Mouse (Mus musculus): ENCODE measurements around the gene Stra6l. TPM values are rescaled to one million over a fixed set of nuclear protein-coding genes. Genes with fewer than 3 reads are reported as not detected.

The Stra6l gene
- 0.07 and 0.16 TPM in 2 replicates for polyA plus RNA-seq (2016; fragmentation: Nextera tagmentation; extraction: Ambion mirVana)

- WGBS, result 83% methylated on average over 10 of the region's 10 CpGs
- no peak for DNase-seq (ENCODE audit: extremely low spot score, low spot score)
- Histone ChIP-seq H3K9me3 (no peaks in the 10 kb centered on the region), H3K4me3 (no peak within 1 kb of the TSS), H3K27me3 (ENCODE audit: poor library complexity, severe bottlenecking) (peaks cover 48% of the 10 kb centered on the region), H3K36me3 (replicated peaks) (no peaks in the 10 kb centered on the region), H3K27ac (0 out of 2 replicates have a peak within 1 kb of the TSS, but pooled peaks have one; percentile 4), H3K4me1 (peaks cover 42% of the 10 kb centered on the region)
Observed at GRCm38 (mm10) chr4:45848109-45848824, at the start of gene Stra6l. Gene Stra6l, plus strand, starts transcription at chr4:45848664.

DNA sequence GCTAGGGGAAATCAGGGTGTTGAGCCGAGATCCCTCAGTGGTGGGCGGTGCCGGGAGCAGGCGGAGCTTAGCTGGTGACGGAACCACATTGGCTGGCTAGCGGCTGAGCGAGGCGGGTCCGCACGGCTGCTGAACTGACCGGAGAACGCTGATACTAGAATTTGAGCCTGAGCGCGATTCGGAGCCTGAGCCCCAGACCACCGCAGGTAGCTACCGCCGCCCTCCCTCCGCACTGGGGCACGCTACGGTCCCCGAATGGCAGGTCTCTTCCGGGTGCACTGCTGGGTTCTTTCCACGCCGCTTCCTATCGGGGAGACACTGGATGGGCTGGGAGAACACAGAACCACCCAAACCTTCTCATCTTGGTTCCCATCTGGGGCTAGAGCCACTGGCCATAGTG is 49.5 kb upstream of the Stra6l start, which contains the start of gene Aldh1b1:
Aldh1b1 (plus strand) TSS at position 59 of the 400 bp plus-strand sequence.
- peak within 1 kb of the TSS; percentile 75 for H3K27ac ChIP-seq
- peaks cover 16% of the 10 kb centered on the region for H3K36me3 ChIP-seq (replicated peaks)
- H3K9me3 ChIP-seq, result no peaks in the 10 kb centered on the region; the same call in 1 of the 2 replicates
- H3K4me3 ChIP-seq, result peak within 1 kb of the TSS; percentile 55
- H3K4me1 ChIP-seq, result peaks cover 30% of the 10 kb centered on the region
- peak; percentile 81 for DNase-seq (ENCODE audit: extremely low spot score, low spot score)
- under 1% methylated on average over 26 of the region's 26 CpGs for WGBS
- peaks cover 23% of the 10 kb centered on the region for H3K27me3 ChIP-seq (ENCODE audit: poor library complexity, severe bottlenecking)

DNA sequence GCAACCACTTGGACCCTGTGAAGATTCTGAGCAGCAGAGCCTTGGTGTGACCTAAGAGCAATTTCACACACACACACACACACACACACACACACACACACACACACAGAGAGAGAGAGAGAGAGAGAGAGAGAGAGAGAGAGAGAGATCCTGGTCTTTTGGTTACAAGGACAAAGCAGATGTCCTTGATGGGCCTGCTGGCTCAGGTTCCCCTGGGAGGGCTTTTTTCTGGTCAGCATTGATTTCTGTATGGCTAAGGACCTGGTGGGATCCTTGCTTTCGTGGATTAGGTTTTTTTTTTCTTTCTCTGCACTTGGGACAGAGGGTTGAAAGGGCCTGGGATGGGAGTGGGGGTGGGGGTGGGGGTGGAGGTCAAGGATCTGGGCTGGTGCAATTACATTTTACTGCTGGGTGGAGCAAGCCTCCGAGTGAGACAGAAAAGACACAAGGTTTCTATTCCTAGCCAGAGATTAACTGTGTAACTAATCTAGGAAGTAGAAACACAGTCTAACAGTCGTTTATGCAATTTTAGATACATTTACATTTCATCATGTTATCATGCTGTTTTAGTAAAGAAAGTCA is 48.4 kb upstream of the Stra6l start:
- peaks cover 27% of the 10 kb centered on the region for H3K4me1 ChIP-seq
- H3K27me3 ChIP-seq (ENCODE audit: poor library complexity, severe bottlenecking), result peaks cover 23% of the 10 kb centered on the region
- 47% methylated on average over 3 of the region's 3 CpGs for WGBS
- H3K4me3 ChIP-seq, result no peak overlapping the region
- H3K27ac ChIP-seq, result no peak overlapping the region
- no peaks in the 10 kb centered on the region; the same call in 1 of the 2 replicates for H3K9me3 ChIP-seq
- DNase-seq (ENCODE audit: extremely low spot score, low spot score), result no peak
- H3K36me3 ChIP-seq (replicated peaks), result peaks cover 18% of the 10 kb centered on the region

- DNase-seq (ENCODE audit: extremely low spot score, low spot score), result no peak
- peaks cover 22% of the 10 kb centered on the region for H3K4me1 ChIP-seq
- 93% methylated on average over 14 of the region's 14 CpGs for WGBS
- H3K27ac ChIP-seq, result no peak overlapping the region
- no peaks in the 10 kb centered on the region; the same call in 1 of the 2 replicates for H3K9me3 ChIP-seq
- no peak overlapping the region for H3K4me3 ChIP-seq
- H3K36me3 ChIP-seq (replicated peaks), result peaks cover 25% of the 10 kb centered on the region
- H3K27me3 ChIP-seq (ENCODE audit: poor library complexity, severe bottlenecking), result peaks cover 9% of the 10 kb centered on the region
Observed at GRCm38 (mm10) chr4:45802900-45803299, 45.6 kb upstream of the Stra6l start.

- 35% methylated on average over 7 of the region's 7 CpGs for whole genome bisulfite sequencing
Observed at GRCm38 (mm10) chr4:45808034-45808433, 40.4 kb upstream of the Stra6l start.

GRCm38 (mm10) chr4:45811250-45811649 is 37.2 kb upstream of the Stra6l start:
- H3K4me3 ChIP-seq, result no peak overlapping the region
- 18% methylated on average over 8 of the region's 8 CpGs for WGBS
- no peak overlapping the region for H3K27ac ChIP-seq
- peaks cover 81% of the 10 kb centered on the region for H3K36me3 ChIP-seq (replicated peaks)
- H3K4me1 ChIP-seq, result peaks cover 31% of the 10 kb centered on the region
- DNase-seq (ENCODE audit: extremely low spot score, low spot score), result no peak
- H3K27me3 ChIP-seq (ENCODE audit: poor library complexity, severe bottlenecking), result peaks cover 4% of the 10 kb centered on the region; the same call in 1 of the 2 replicates
- no peaks in the 10 kb centered on the region for H3K9me3 ChIP-seq

More at GRCm38 (mm10) chr4:45808034-45808433, 40.4 kb upstream of the Stra6l start:
- H3K4me3 ChIP-seq, result no peak overlapping the region
- no peak overlapping the region for H3K27ac ChIP-seq
- H3K4me1 ChIP-seq, result peaks cover 19% of the 10 kb centered on the region
- H3K9me3 ChIP-seq, result no peaks in the 10 kb centered on the region; the same call in 1 of the 2 replicates
- peaks cover 4% of the 10 kb centered on the region; the same call in 1 of the 2 replicates for H3K27me3 ChIP-seq (ENCODE audit: poor library complexity, severe bottlenecking)
- H3K36me3 ChIP-seq (replicated peaks), result peaks cover 63% of the 10 kb centered on the region
- no peak for DNase-seq (ENCODE audit: extremely low spot score, low spot score)

- H3K36me3 ChIP-seq (replicated peaks), result peaks cover 51% of the 10 kb centered on the region
- H3K4me3 ChIP-seq, result no peak overlapping the region
- H3K9me3 ChIP-seq, result no peaks in the 10 kb centered on the region
- 24% methylated on average over 7 of the region's 7 CpGs for WGBS
- H3K27ac ChIP-seq, result peak overlapping the region; percentile 64; the same call in 1 of the 2 replicates
- peaks cover 13% of the 10 kb centered on the region for H3K27me3 ChIP-seq (ENCODE audit: poor library complexity, severe bottlenecking)
- peak; percentile 68 for DNase-seq (ENCODE audit: extremely low spot score, low spot score)
- H3K4me1 ChIP-seq, result peaks cover 59% of the 10 kb centered on the region
Observed at GRCm38 (mm10) chr4:45815542-45815941, 32.9 kb upstream of the Stra6l start.

GRCm38 (mm10) chr4:45818814-45819207 is 29.7 kb upstream of the Stra6l start:
- H3K27me3 ChIP-seq (ENCODE audit: poor library complexity, severe bottlenecking), result peaks cover 29% of the 10 kb centered on the region
- WGBS, result 15% methylated on average over 4 of the region's 4 CpGs
- peak overlapping the region; percentile 38 for H3K4me3 ChIP-seq
- DNase-seq (ENCODE audit: extremely low spot score, low spot score), result no peak
- H3K4me1 ChIP-seq, result peaks cover 86% of the 10 kb centered on the region
- H3K36me3 ChIP-seq (replicated peaks), result peaks cover 38% of the 10 kb centered on the region
- H3K27ac ChIP-seq, result peak overlapping the region; percentile 90
- no peaks in the 10 kb centered on the region for H3K9me3 ChIP-seq

DNA sequence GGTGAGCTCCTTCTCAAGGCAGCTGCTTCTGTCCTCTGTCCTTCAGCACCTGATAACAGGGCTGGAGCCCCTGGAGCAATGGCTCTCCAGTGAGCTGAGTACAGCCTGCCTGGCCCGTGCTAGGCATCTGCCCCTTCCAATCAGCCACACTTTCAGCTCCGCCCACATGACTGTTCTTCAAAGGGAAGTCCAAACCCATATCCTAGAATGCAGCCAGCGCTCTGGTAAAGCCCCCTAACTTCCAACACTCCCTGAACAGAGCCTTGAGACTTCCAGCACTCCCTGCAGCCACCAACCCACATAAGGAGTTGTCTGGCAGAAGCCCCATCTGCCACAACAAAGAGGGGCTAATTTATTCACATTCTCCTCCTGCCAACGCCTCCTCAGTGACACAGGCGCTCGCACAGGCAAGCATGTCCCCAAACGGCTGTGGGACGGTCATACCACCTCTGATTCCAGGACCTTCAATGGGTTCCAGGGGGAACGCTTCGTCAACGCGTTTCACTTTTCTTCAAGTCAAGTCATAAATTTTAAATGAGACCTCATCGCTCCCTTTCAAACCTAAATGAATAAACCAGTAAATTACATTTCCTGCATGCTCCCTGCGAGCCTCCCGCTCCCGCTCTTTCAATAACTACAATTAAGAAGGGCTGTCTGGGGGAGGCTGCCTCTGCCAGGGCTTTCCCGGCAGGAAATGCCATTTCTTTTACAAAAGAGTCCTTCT is 29.1 kb upstream of the Stra6l start:
- peaks cover 33% of the 10 kb centered on the region for H3K36me3 ChIP-seq (replicated peaks)
- whole genome bisulfite sequencing, result 2% methylated on average over 17 of the region's 17 CpGs
- H3K27ac ChIP-seq, result peak overlapping the region; percentile 90
- peaks cover 91% of the 10 kb centered on the region for H3K4me1 ChIP-seq
- H3K27me3 ChIP-seq (ENCODE audit: poor library complexity, severe bottlenecking), result peaks cover 34% of the 10 kb centered on the region
- H3K9me3 ChIP-seq, result no peaks in the 10 kb centered on the region
- peak overlapping the region; percentile 38 for H3K4me3 ChIP-seq
- peak; percentile 75 for DNase-seq (ENCODE audit: extremely low spot score, low spot score)

DNA sequence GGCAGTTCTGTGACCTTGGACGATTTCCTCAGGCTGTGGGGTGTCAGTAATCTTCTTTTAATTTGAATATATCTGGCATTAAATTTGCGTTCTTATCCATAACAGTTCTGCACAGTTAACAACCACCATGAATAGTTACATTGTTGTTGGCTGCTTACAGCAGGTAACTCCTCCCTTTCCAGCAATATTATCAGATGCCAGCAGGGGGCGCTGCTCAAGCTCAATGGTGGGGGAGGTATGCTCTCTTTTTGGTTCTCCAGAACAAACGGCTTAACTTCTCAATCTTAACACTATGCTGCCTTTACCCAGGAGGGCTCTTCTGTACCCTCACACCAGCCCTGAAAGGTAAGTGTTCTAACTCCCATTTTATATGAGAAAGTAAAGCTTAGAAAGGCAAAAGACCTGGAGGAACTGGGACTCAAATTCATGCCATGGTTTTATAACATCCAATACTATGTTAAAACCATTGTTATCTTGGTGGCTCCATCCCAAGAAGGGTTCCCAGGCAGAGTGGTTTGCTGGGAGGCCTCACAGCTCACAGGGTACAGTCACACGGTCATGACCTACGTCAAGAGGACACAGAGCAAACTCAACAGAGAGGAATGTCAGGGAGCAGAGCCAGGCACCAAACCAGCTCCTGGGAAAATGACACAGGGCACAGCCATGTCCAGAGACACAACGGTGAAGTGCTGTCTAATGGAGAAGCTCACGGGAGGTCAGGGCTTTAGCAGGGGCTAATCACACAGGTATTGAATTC is 28.2 kb upstream of the Stra6l start:
- Histone ChIP-seq H3K27ac (peak overlapping the region; percentile 90), H3K4me1 (peaks cover 98% of the 10 kb centered on the region), H3K4me3 (peak overlapping the region; percentile 38; the same call in 1 of the 2 replicates), H3K36me3 (replicated peaks) (peaks cover 24% of the 10 kb centered on the region), H3K27me3 (ENCODE audit: poor library complexity, severe bottlenecking) (peaks cover 43% of the 10 kb centered on the region), H3K9me3 (no peaks in the 10 kb centered on the region)
- 41% methylated on average over 8 of the region's 8 CpGs for WGBS
- DNase-seq (ENCODE audit: extremely low spot score, low spot score), result peak; percentile 80

DNA sequence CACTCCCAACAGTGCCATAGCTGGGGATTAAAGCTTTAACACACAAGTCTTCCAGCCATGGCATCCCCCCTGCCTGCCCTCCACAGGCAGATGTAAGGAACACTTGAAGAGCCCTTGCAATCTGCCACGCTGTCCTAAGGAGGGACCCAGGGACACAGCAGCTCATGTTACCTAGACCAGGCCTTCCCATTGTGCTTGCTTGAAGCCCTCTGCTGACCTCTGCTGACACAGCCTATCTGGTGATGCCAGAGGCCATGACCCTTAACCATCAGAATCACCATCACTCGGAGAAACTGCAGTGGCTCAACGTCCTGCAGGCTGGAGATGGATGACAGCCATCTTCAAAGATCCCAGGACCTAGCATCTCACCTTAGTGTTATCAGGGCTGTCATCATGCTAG is 26.5 kb upstream of the Stra6l start:
- no peak for DNase-seq (ENCODE audit: extremely low spot score, low spot score)
- Histone ChIP-seq H3K9me3 (no peaks in the 10 kb centered on the region), H3K4me3 (no peak overlapping the region), H3K36me3 (replicated peaks) (peaks cover 16% of the 10 kb centered on the region), H3K27me3 (ENCODE audit: poor library complexity, severe bottlenecking) (peaks cover 61% of the 10 kb centered on the region), H3K27ac (peak overlapping the region; percentile 90), H3K4me1 (peaks cover 98% of the 10 kb centered on the region)
- WGBS, result 37% methylated on average over 3 of the region's 3 CpGs

Measured in forebrain, embryonic 10.5 days (tissue).